ENCODE assay signal across 25 mouse cellular contexts in genomic region chr15:87068261-87068660, GRCm38 (mm10).
"Had no signal": no experiment of that assay in that cellular context is flagged by ENCODE, and none has a peak within 500 bp of the region (broad histone marks: within the 10 kb centered on the region; RNA-seq: fewer than 3 reads in every experiment).

No protein-coding gene starts in this region.

- H3K4me3 ChIP-seq: heart, adult 2 months; heart, embryonic 12.5 days; hindbrain, embryonic 10.5 days; hindbrain, embryonic 12.5 days; intestine, embryonic 15.5 days; layer of hippocampus, adult 2 months; left cerebral cortex, adult 2 months; limb, embryonic 10.5 days; limb, embryonic 12.5 days; liver, embryonic 13.5 days; liver, embryonic 15.5 days had no signal

- DNase-seq: forebrain, postnatal 0 days; gastrocnemius, postnatal 10 days; gastrocnemius, postnatal 36 days; heart, adult 11 months; heart, adult 2 months; heart, postnatal 10 days; heart, postnatal 4 days; kidney, adult 8-10 months; kidney, postnatal 25 days; liver; liver, embryonic 13.5 days had no signal

- ATAC-seq: forebrain, postnatal 0 days; hindbrain, embryonic 16.5 days; inflammation-experienced regulatory T-cells, adult 6 months; intestine, embryonic 15.5 days; intestine, postnatal 0 days had no signal

- H3K9me3 ChIP-seq: heart, embryonic 12.5 days; hindbrain, embryonic 10.5 days; hindbrain, embryonic 12.5 days; intestine, embryonic 15.5 days; limb, embryonic 10.5 days; limb, embryonic 12.5 days; liver, embryonic 13.5 days; liver, embryonic 15.5 days had no signal

- H3K27me3 ChIP-seq: heart, embryonic 12.5 days; hindbrain, embryonic 12.5 days; intestine, embryonic 15.5 days; limb, embryonic 12.5 days; liver, embryonic 13.5 days; liver, embryonic 15.5 days had no signal

- H3K4me1 ChIP-seq: heart, embryonic 12.5 days; intestine, embryonic 15.5 days; limb, embryonic 10.5 days; liver, embryonic 13.5 days; liver, embryonic 15.5 days had no signal

- H3K4me2 ChIP-seq: heart, embryonic 12.5 days; hindbrain, embryonic 12.5 days; hindbrain, embryonic 14.5 days; intestine, embryonic 15.5 days; limb, embryonic 12.5 days; liver, embryonic 11.5 days; liver, embryonic 13.5 days; liver, embryonic 15.5 days had no signal

- H3K36me3 ChIP-seq: heart, embryonic 12.5 days; hindbrain, embryonic 10.5 days; hindbrain, embryonic 12.5 days; intestine, embryonic 15.5 days; limb, embryonic 10.5 days; limb, embryonic 12.5 days; liver, embryonic 13.5 days; liver, embryonic 15.5 days had no signal

- H3K9ac ChIP-seq: forebrain, postnatal 0 days; heart, embryonic 12.5 days; hindbrain, embryonic 12.5 days; hindbrain, embryonic 14.5 days; intestine, embryonic 15.5 days; limb, embryonic 12.5 days; liver, embryonic 13.5 days; liver, embryonic 15.5 days had no signal

- H3K27ac ChIP-seq: heart, adult 2 months; hindbrain, embryonic 10.5 days; hindbrain, embryonic 12.5 days; hindbrain, embryonic 14.5 days; intestine, embryonic 15.5 days; layer of hippocampus, adult 2 months; left cerebral cortex, adult 2 months; limb, embryonic 10.5 days; limb, embryonic 12.5 days; liver, embryonic 13.5 days; liver, embryonic 15.5 days had no signal
